Mouse (Mus musculus) cortical plate, adult 2 months (tissue): ENCODE measurements at regions not wholly inside any gene's neighbourhood (a gene's known extent, or its start where the extent isn't known, plus 50 kb on each side); places are given as distances from the start of the nearest gene placed in this dataset.

Source experiments
- CTCF ChIP-seq: fragments of 200-500 bp; IDR thresholded peaks from 2 replicates; pipeline ENCODE4 v1.5.1; 2011; ENCODE audit warnings: mild to moderate bottlenecking, control low read depth, low read length; ENCODE audit not compliant: insufficient read depth; ENCODE audit errors: extremely low read depth
- POLR2A ChIP-seq: fragments of 200-500 bp; IDR thresholded peaks from 2 replicates; pipeline ENCODE4 v1.6.1; 2011; ENCODE audit warnings: mild to moderate bottlenecking, low read length, control low read depth; ENCODE audit not compliant: insufficient read depth; ENCODE audit errors: extremely low read depth

DNA sequence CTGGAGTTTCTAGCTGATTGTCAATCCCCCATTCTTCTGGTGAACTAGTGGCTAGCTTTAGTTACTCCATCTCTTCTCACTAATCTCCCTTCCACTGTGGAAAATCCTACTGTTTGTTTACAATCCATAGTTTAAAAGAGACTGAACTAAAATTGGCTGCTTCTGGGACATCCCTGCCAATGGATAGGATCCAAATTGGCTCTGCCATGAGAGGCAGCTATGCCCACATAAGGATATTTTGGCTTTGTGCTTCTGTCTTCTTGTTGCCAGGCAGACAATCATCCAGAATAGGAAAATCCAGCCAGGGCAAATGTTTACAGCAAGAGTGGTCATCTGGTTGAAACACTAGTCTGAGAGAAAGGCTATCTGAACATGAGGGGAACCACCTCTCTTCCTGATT lies 610.0 kb downstream of the Cetn3 start:
- TF ChIP-seq POLR2A (no peak), CTCF (no peak)
